Mouse (Mus musculus): ENCODE data around the gene Nagk. TPM values are rescaled to one million over a fixed set of nuclear protein-coding genes. Genes with fewer than 3 reads are reported as not detected.

The Nagk gene
- polyA plus RNA-seq, 1 experiment from 2014 or later = 58.3 TPM

Other genes starting within 250 kb of the Nagk start
- gene Stambp, start 222.3 kb upstream of the Nagk start, polyA plus RNA-seq (2015; fragmentation: Nextera tagmentation; extraction: Ambion mirVana) = 25.8 and 28.0 TPM in 2 replicates
- gene Clec4f, start 138.8 kb upstream of the Nagk start, polyA plus RNA-seq (2015; fragmentation: Nextera tagmentation; extraction: Ambion mirVana) = 0.08 and 0.35 TPM in 2 replicates
- gene Cd207, start 117.1 kb upstream of the Nagk start, polyA plus RNA-seq (2015; fragmentation: Nextera tagmentation; extraction: Ambion mirVana) = not detected in 2 replicates
- not detected in 2 replicates for gene Vax2, start 83.7 kb upstream of the Nagk start, polyA plus RNA-seq (2015; fragmentation: Nextera tagmentation; extraction: Ambion mirVana)
- gene Atp6v1b1, start 52.0 kb upstream of the Nagk start, polyA plus RNA-seq (2015; fragmentation: Nextera tagmentation; extraction: Ambion mirVana) = 1.4 TPM in 2 replicates
- 0.14 TPM in 1 of 2 replicates, not detected in the other for gene Ankrd53, start 32.3 kb upstream of the Nagk start, polyA plus RNA-seq (2015; fragmentation: Nextera tagmentation; extraction: Ambion mirVana)
- gene Tex261, start 19.2 kb upstream of the Nagk start, polyA plus RNA-seq (2015; fragmentation: Nextera tagmentation; extraction: Ambion mirVana) = 86.3 and 105 TPM in 2 replicates
- gene Paip2b, start 36.8 kb downstream of the Nagk start, polyA plus RNA-seq (2015; fragmentation: Nextera tagmentation; extraction: Ambion mirVana) = 17.4 and 18.2 TPM in 2 replicates
- gene Zfp638, start 72.1 kb downstream of the Nagk start, polyA plus RNA-seq (2015; fragmentation: Nextera tagmentation; extraction: Ambion mirVana) = 56.6 and 58.7 TPM in 2 replicates
- gene Dysf, start 213.6 kb downstream of the Nagk start, polyA plus RNA-seq (2015; fragmentation: Nextera tagmentation; extraction: Ambion mirVana) = 9.4 TPM in 2 replicates